Mouse (Mus musculus): Measurements from ENCODE around the gene Robo1. TPM values are rescaled to one million over a fixed set of nuclear protein-coding genes. Genes with fewer than 3 reads are reported as not detected.

Gene Robo1
- polyA plus RNA-seq, 1 experiment from 2014 or later, result 4.7 TPM

- 65% methylated on average over 1 of the region's 1 CpGs for WGBS (ENCODE audit: insufficient replicate concordance)
- Histone ChIP-seq H3K27ac (replicated peaks) (no peak overlapping the region), H3K4me1 (replicated peaks) (0 out of 2 replicates have a peak, but pooled peaks cover 2% of the 10 kb centered on the region), H3K4me3 (replicated peaks) (no peak overlapping the region), H3K4me2 (no peak overlapping the region), H3K9ac (no peak overlapping the region), H3K27me3 (no peaks in the 10 kb centered on the region), H3K9me3 (replicated peaks) (no peaks in the 10 kb centered on the region), H3K36me3 (replicated peaks) (no peaks in the 10 kb centered on the region)
- no peak for ATAC-seq (ENCODE audit: insufficient read depth)
These were observed 530.9 kb downstream of the Robo1 start for GRCm38 (mm10) chr16:72839031-72839430.

GRCm38 (mm10) chr16:72841066-72841465 is 533.0 kb downstream of the Robo1 start:
- no peak overlapping the region for H3K27ac ChIP-seq (replicated peaks)
- 0 out of 2 replicates have a peak, but pooled peaks cover 5% of the 10 kb centered on the region for H3K4me1 ChIP-seq (replicated peaks)
- no peak overlapping the region for H3K4me2 ChIP-seq
- H3K36me3 ChIP-seq (replicated peaks), result no peaks in the 10 kb centered on the region
- WGBS (ENCODE audit: insufficient replicate concordance), result 71% methylated on average over 9 of the region's 9 CpGs
- H3K4me3 ChIP-seq (replicated peaks), result no peak overlapping the region
- no peaks in the 10 kb centered on the region for H3K27me3 ChIP-seq
- no peak overlapping the region for H3K9ac ChIP-seq
- H3K9me3 ChIP-seq (replicated peaks), result no peaks in the 10 kb centered on the region
- ATAC-seq (ENCODE audit: insufficient read depth), result no peak

- Histone ChIP-seq H3K9me3 (replicated peaks) (no peaks in the 10 kb centered on the region), H3K27ac (replicated peaks) (no peak overlapping the region), H3K4me2 (no peak overlapping the region), H3K4me3 (replicated peaks) (no peak overlapping the region), H3K4me1 (replicated peaks) (no peaks in the 10 kb centered on the region), H3K27me3 (no peaks in the 10 kb centered on the region), H3K9ac (no peak overlapping the region), H3K36me3 (replicated peaks) (no peaks in the 10 kb centered on the region)
- WGBS (ENCODE audit: insufficient replicate concordance), result 73% methylated on average over 9 of the region's 9 CpGs
- no peak for ATAC-seq (ENCODE audit: insufficient read depth)
These were observed 546.0 kb downstream of the Robo1 start for GRCm38 (mm10) chr16:72854101-72854500.

GRCm38 (mm10) chr16:72854809-72855503 is 546.9 kb downstream of the Robo1 start:
- no peak overlapping the region for H3K9ac ChIP-seq
- no peak overlapping the region for H3K4me2 ChIP-seq
- ATAC-seq (ENCODE audit: insufficient read depth), result no peak
- WGBS (ENCODE audit: insufficient replicate concordance), result 60% methylated on average over 5 of the region's 5 CpGs
- no peaks in the 10 kb centered on the region for H3K27me3 ChIP-seq
- no peak overlapping the region for H3K27ac ChIP-seq (replicated peaks)
- no peaks in the 10 kb centered on the region for H3K4me1 ChIP-seq (replicated peaks)
- no peaks in the 10 kb centered on the region for H3K9me3 ChIP-seq (replicated peaks)
- no peak overlapping the region for H3K4me3 ChIP-seq (replicated peaks)
- no peaks in the 10 kb centered on the region for H3K36me3 ChIP-seq (replicated peaks)

- Histone ChIP-seq H3K27me3 (no peaks in the 10 kb centered on the region), H3K4me2 (no peak overlapping the region), H3K9me3 (replicated peaks) (no peaks in the 10 kb centered on the region), H3K36me3 (replicated peaks) (no peaks in the 10 kb centered on the region), H3K4me3 (replicated peaks) (no peak overlapping the region), H3K4me1 (replicated peaks) (no peaks in the 10 kb centered on the region), H3K9ac (no peak overlapping the region), H3K27ac (replicated peaks) (no peak overlapping the region)
- 74% methylated on average over 7 of the region's 7 CpGs for WGBS (ENCODE audit: insufficient replicate concordance)
- no peak for ATAC-seq (ENCODE audit: insufficient read depth)
These were observed 553.7 kb downstream of the Robo1 start for GRCm38 (mm10) chr16:72861707-72862277.

GRCm38 (mm10) chr16:72866011-72866410 is 557.9 kb downstream of the Robo1 start:
- H3K27ac ChIP-seq (replicated peaks), result no peak overlapping the region
- no peaks in the 10 kb centered on the region for H3K9me3 ChIP-seq (replicated peaks)
- no peak for ATAC-seq (ENCODE audit: insufficient read depth)
- H3K4me3 ChIP-seq (replicated peaks), result no peak overlapping the region
- 49% methylated on average over 4 of the region's 4 CpGs for WGBS (ENCODE audit: insufficient replicate concordance)
- no peaks in the 10 kb centered on the region for H3K36me3 ChIP-seq (replicated peaks)
- no peak overlapping the region for H3K4me2 ChIP-seq
- H3K27me3 ChIP-seq, result no peaks in the 10 kb centered on the region
- no peaks in the 10 kb centered on the region for H3K4me1 ChIP-seq (replicated peaks)
- no peak overlapping the region for H3K9ac ChIP-seq

- Histone ChIP-seq H3K4me2 (no peak overlapping the region), H3K9ac (no peak overlapping the region), H3K4me1 (replicated peaks) (no peaks in the 10 kb centered on the region), H3K27ac (replicated peaks) (no peak overlapping the region), H3K4me3 (replicated peaks) (no peak overlapping the region), H3K9me3 (replicated peaks) (no peaks in the 10 kb centered on the region), H3K27me3 (no peaks in the 10 kb centered on the region), H3K36me3 (replicated peaks) (no peaks in the 10 kb centered on the region)
- no peak for ATAC-seq (ENCODE audit: insufficient read depth)
- 72% methylated on average over 8 of the region's 8 CpGs for WGBS (ENCODE audit: insufficient replicate concordance)
These were observed 567.0 kb downstream of the Robo1 start for GRCm38 (mm10) chr16:72874934-72875732.

GRCm38 (mm10) chr16:72888108-72888507 is 580.0 kb downstream of the Robo1 start:
- ATAC-seq (ENCODE audit: insufficient read depth), result no peak
- Histone ChIP-seq H3K4me2 (no peak overlapping the region), H3K9ac (no peak overlapping the region), H3K4me3 (replicated peaks) (no peak overlapping the region), H3K9me3 (replicated peaks) (no peaks in the 10 kb centered on the region), H3K27me3 (no peaks in the 10 kb centered on the region), H3K27ac (replicated peaks) (no peak overlapping the region), H3K36me3 (replicated peaks) (no peaks in the 10 kb centered on the region), H3K4me1 (replicated peaks) (no peaks in the 10 kb centered on the region)
- WGBS (ENCODE audit: insufficient replicate concordance), result 61% methylated on average over 7 of the region's 7 CpGs

- Histone ChIP-seq H3K36me3 (replicated peaks) (no peaks in the 10 kb centered on the region), H3K4me1 (replicated peaks) (no peaks in the 10 kb centered on the region), H3K27me3 (no peaks in the 10 kb centered on the region), H3K27ac (replicated peaks) (no peak overlapping the region), H3K9me3 (replicated peaks) (no peaks in the 10 kb centered on the region), H3K9ac (no peak overlapping the region), H3K4me3 (replicated peaks) (no peak overlapping the region), H3K4me2 (no peak overlapping the region)
- 71% methylated on average over 9 of the region's 9 CpGs for WGBS (ENCODE audit: insufficient replicate concordance)
- no peak for ATAC-seq (ENCODE audit: insufficient read depth)
These were observed 581.3 kb downstream of the Robo1 start for GRCm38 (mm10) chr16:72889401-72889800.

- no peak overlapping the region for H3K4me3 ChIP-seq (replicated peaks)
- ATAC-seq (ENCODE audit: insufficient read depth), result no peak
- WGBS (ENCODE audit: insufficient replicate concordance), result 74% methylated on average over 11 of the region's 11 CpGs
These were observed 589.0 kb downstream of the Robo1 start for GRCm38 (mm10) chr16:72897125-72897524.

GRCm38 (mm10) chr16:72908895-72909294 is 600.8 kb downstream of the Robo1 start:
- WGBS (ENCODE audit: insufficient replicate concordance), result 63% methylated on average over 2 of the region's 2 CpGs
- no peak for ATAC-seq (ENCODE audit: insufficient read depth)
- Histone ChIP-seq H3K36me3 (replicated peaks) (no peaks in the 10 kb centered on the region), H3K9ac (no peak overlapping the region), H3K9me3 (replicated peaks) (no peaks in the 10 kb centered on the region), H3K27me3 (no peaks in the 10 kb centered on the region), H3K4me3 (replicated peaks) (no peak overlapping the region), H3K4me1 (replicated peaks) (no peaks in the 10 kb centered on the region), H3K4me2 (no peak overlapping the region), H3K27ac (replicated peaks) (no peak overlapping the region)

More at GRCm38 (mm10) chr16:72897125-72897524, 589.0 kb downstream of the Robo1 start:
- H3K9me3 ChIP-seq (replicated peaks), result no peaks in the 10 kb centered on the region
- no peak overlapping the region for H3K27ac ChIP-seq (replicated peaks)
- H3K4me1 ChIP-seq (replicated peaks), result no peaks in the 10 kb centered on the region
- H3K36me3 ChIP-seq (replicated peaks), result no peaks in the 10 kb centered on the region
- no peak overlapping the region for H3K4me2 ChIP-seq
- no peak overlapping the region for H3K9ac ChIP-seq
- H3K27me3 ChIP-seq, result no peaks in the 10 kb centered on the region

All from liver, embryonic 15.5 days (tissue).